Mouse (Mus musculus): Measurements from ENCODE around the gene Cdv3. TPM values are rescaled to one million over a fixed set of nuclear protein-coding genes. Genes with fewer than 3 reads are reported as not detected.

Gene Cdv3
- 28.3 TPM for polyA plus RNA-seq (2015; fragmentation: Illumina TruSeq; extraction: RNeasy Lipid Tissue Mini Kit (QIAGEN cat#74804); ENCODE audit: insufficient read depth, low read depth, low replicate concordance)

GRCm38 (mm10) chr9:103365290-103366247 lies at the start of gene Cdv3:
TSS of gene Cdv3 (minus strand) at chr9:103365840.

DNA sequence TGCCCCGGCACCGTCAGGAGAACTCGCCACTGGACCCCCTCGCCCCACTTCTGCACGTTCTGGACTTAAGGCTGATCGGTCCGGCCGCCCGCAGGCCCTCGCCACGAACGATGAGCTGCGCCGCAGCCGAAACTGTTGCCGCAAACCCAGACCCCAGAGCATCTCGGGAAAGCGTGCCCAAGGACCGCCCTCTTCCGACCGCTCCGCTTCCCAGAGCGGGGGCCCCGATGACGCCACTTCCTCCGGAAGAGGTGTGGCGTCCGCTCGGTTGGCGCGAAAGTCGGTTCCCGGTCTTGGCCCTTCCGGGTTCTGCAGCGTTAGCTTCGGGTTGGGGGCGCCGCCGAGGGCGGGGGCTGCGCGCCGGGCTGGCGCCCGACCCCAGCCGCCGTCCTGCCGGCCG lies 60.7 kb downstream of the Cdv3 start, which contains the start of the genes 1300017J02Rik and Topbp1:
Gene 1300017J02Rik, minus strand, starts transcription at position 156 of the 400 bp plus-strand sequence.
Gene Topbp1, plus strand, starts transcription at position 289 of the 400 bp plus-strand sequence.

Other genes with a start within 250 kb of the Cdv3 start
- gene Srprb, start 163.7 kb downstream of the Cdv3 start, polyA plus RNA-seq (2015; fragmentation: Illumina TruSeq; extraction: RNeasy Lipid Tissue Mini Kit (QIAGEN cat#74804); ENCODE audit: insufficient read depth, low read depth, low replicate concordance), result 16.7 TPM
- not detected for gene Gm20425, start 135.5 kb downstream of the Cdv3 start, polyA plus RNA-seq (2015; fragmentation: Illumina TruSeq; extraction: RNeasy Lipid Tissue Mini Kit (QIAGEN cat#74804); ENCODE audit: insufficient read depth, low read depth, low replicate concordance)
- 81.1 TPM for gene Trf, start 135.4 kb downstream of the Cdv3 start, polyA plus RNA-seq (2015; fragmentation: Illumina TruSeq; extraction: RNeasy Lipid Tissue Mini Kit (QIAGEN cat#74804); ENCODE audit: insufficient read depth, low read depth, low replicate concordance)
- not detected for gene 1300017J02Rik, start 60.8 kb downstream of the Cdv3 start, polyA plus RNA-seq (2015; fragmentation: Illumina TruSeq; extraction: RNeasy Lipid Tissue Mini Kit (QIAGEN cat#74804); ENCODE audit: insufficient read depth, low read depth, low replicate concordance)
- gene Topbp1, start 60.6 kb downstream of the Cdv3 start, polyA plus RNA-seq (2015; fragmentation: Illumina TruSeq; extraction: RNeasy Lipid Tissue Mini Kit (QIAGEN cat#74804); ENCODE audit: insufficient read depth, low read depth, low replicate concordance), result 3.8 TPM
- gene Bfsp2, start 114.6 kb upstream of the Cdv3 start, polyA plus RNA-seq (2015; fragmentation: Illumina TruSeq; extraction: RNeasy Lipid Tissue Mini Kit (QIAGEN cat#74804); ENCODE audit: insufficient read depth, low read depth, low replicate concordance), result not detected

Data from pancreas, adult 10 weeks (tissue).